Mouse (Mus musculus) testis, adult 2 months (tissue): ENCODE data around the gene 1700014D04Rik.

Experiments used
- CTCF ChIP-seq: fragments of 200-500 bp; IDR thresholded peaks from 2 replicates; pipeline ENCODE4 v1.5.1; 2012; ENCODE audit warnings: low read depth, mild to moderate bottlenecking, inconsistent platforms, low read length, moderate library complexity; ENCODE audit not compliant: control insufficient read depth, insufficient read depth, insufficient replicate concordance
- POLR2A ChIP-seq: fragments of 200-500 bp; IDR thresholded peaks from 2 replicates; pipeline ENCODE4 v1.6.1; 2012; ENCODE audit warnings: low read depth, mild to moderate bottlenecking, inconsistent platforms, low read length, moderate library complexity; ENCODE audit not compliant: control insufficient read depth

GRCm38 (mm10) chr13:59719475-59719874 is 27.1 kb downstream of the 1700014D04Rik start:
- no peak for TF ChIP-seq POLR2A
- no peak for TF ChIP-seq CTCF
